Mouse (Mus musculus) myocyte (in vitro differentiated cells): Measurements from ENCODE around the gene Rtn4rl1. TPM values are rescaled to one million over a fixed set of nuclear protein-coding genes. Genes with fewer than 3 reads are reported as not detected.
A peak's percentile ranks its signal among the peaks of the same experiment; 100 is the strongest.

Experiments
- H3K27me3 ChIP-seq: one replicate; pipeline ENCODE4 v1.6.1; 2011; ENCODE audit not compliant: control insufficient read depth, insufficient read depth, insufficient read length
- H3K36me3 ChIP-seq: one replicate; pipeline ENCODE4 v1.6.1; 2011; ENCODE audit not compliant: control insufficient read depth, insufficient read depth
- H3K4me2 ChIP-seq: one replicate; pipeline ENCODE4 v1.6.1; 2011; ENCODE audit warnings: low read depth, control low read depth
- H3K4me3 ChIP-seq: one replicate; pipeline ENCODE4 v1.5.1; 2011; ENCODE audit warnings: mild to moderate bottlenecking, control low read depth, moderate library complexity
- H3K79me2 ChIP-seq: one replicate; pipeline ENCODE4 v1.6.1; 2011; ENCODE audit not compliant: control insufficient read depth, insufficient read depth
- H3ac ChIP-seq: one replicate; pipeline ENCODE4 v1.6.1; 2011; ENCODE audit not compliant: control insufficient read depth, insufficient read length
- CEBPB ChIP-seq: IDR thresholded peaks from 2 replicates; pipeline ENCODE4 v1.6.1; 2011; ENCODE audit warnings: mild to moderate bottlenecking, moderate library complexity; ENCODE audit not compliant: poor library complexity, insufficient read depth, severe bottlenecking
- E2F4 ChIP-seq: IDR thresholded peaks from one replicate; pipeline ENCODE4 v1.6.1; 2011; ENCODE audit warnings: mild to moderate bottlenecking, control low read depth, moderate library complexity; ENCODE audit not compliant: insufficient read depth
- MAX ChIP-seq: IDR thresholded peaks from one replicate; pipeline ENCODE4 v1.6.1; 2011; ENCODE audit warnings: low read depth, mild to moderate bottlenecking, control low read depth
- MYOD1 ChIP-seq, 3 experiments: IDR thresholded peaks; one replicate each; pipeline ENCODE4 v1.6.1; 2011; ENCODE audit warnings: control low read depth in 2 of 3, low read depth in 2 of 3, mild to moderate bottlenecking in 2 of 3, moderate library complexity in 1 of 3; ENCODE audit not compliant: insufficient read length in 2 of 3, control insufficient read depth in 1 of 3
- MYOG ChIP-seq, 3 experiments: IDR thresholded peaks; one replicate each; pipeline ENCODE4 v1.6.1; 2011; ENCODE audit warnings: control low read depth in 2 of 3, low read depth in 2 of 3, mild to moderate bottlenecking in 2 of 3; ENCODE audit not compliant: insufficient read length in 2 of 3, control insufficient read depth in 1 of 3, insufficient read depth in 1 of 3
- POLR2A ChIP-seq: IDR thresholded peaks from one replicate; pipeline ENCODE4 v1.6.1; 2011; ENCODE audit warnings: low read depth, mild to moderate bottlenecking, control low read depth, moderate library complexity; ENCODE audit not compliant: insufficient read length
- POLR2AphosphoS2 ChIP-seq: IDR thresholded peaks from one replicate; pipeline ENCODE4 v1.6.1; 2011; ENCODE audit warnings: low read depth, control low read depth; ENCODE audit not compliant: insufficient read length
- REST ChIP-seq: IDR thresholded peaks from one replicate; pipeline ENCODE4 v1.6.1; 2011; ENCODE audit warnings: mild to moderate bottlenecking, control low read depth, moderate library complexity; ENCODE audit not compliant: insufficient read depth, insufficient read length
- SRF ChIP-seq: IDR thresholded peaks from one replicate; pipeline ENCODE4 v1.6.1; 2011; ENCODE audit warnings: low read depth; ENCODE audit not compliant: control insufficient read depth, insufficient read length
- TCF12 ChIP-seq: IDR thresholded peaks from one replicate; pipeline ENCODE4 v1.6.1; 2011; ENCODE audit warnings: mild to moderate bottlenecking, control low read depth; ENCODE audit not compliant: poor library complexity, insufficient read depth, severe bottlenecking
- TCF3 ChIP-seq: IDR thresholded peaks from one replicate; pipeline ENCODE4 v1.6.1; 2011; ENCODE audit warnings: low read depth, control low read depth; ENCODE audit not compliant: insufficient read length
- USF1 ChIP-seq: IDR thresholded peaks from one replicate; pipeline ENCODE4 v1.6.1; 2011; ENCODE audit warnings: low read depth, mild to moderate bottlenecking, control low read depth, moderate library complexity
- polyA plus RNA-seq: library from polyadenylated mRNA; unstranded; fragments of >200 nt; fragmentation: generic; extraction: Trizol; gene quantifications from one replicate; pipeline ENCODE4 v1.2.1, GENCODE M21; 2012; ENCODE audit warnings: missing spikeins

The Rtn4rl1 gene
- polyA plus RNA-seq, 1 experiment, result 0.16 TPM

- Histone ChIP-seq H3K4me3 (no peak overlapping the region), H3K27me3 (no peaks in the 10 kb centered on the region), H3K79me2 (no peaks in the 10 kb centered on the region), H3ac (no peak overlapping the region), H3K4me2 (no peak overlapping the region), H3K36me3 (no peaks in the 10 kb centered on the region)
- TF ChIP-seq SRF (no peak), CEBPB (no peak), E2F4 (no peak), POLR2AphosphoS2 (no peak), MYOG (IDR thresholded peaks at IDR 0.05; ENCODE audit: control insufficient read depth in 1 of 3, insufficient read depth in 1 of 3, insufficient read length in 2 of 3, low read depth in 2 of 3) (no peak), TCF12 (no peak), MYOD1 (IDR thresholded peaks at IDR 0.05; ENCODE audit: control insufficient read depth in 1 of 3, insufficient read length in 2 of 3, low read depth in 2 of 3) (no peak), TCF3 (no peak), REST (no peak), USF1 (no peak), MAX (no peak), POLR2A (no peak)
Measured at GRCm38 (mm10) chr11:75210093-75210492, 16.5 kb downstream of the Rtn4rl1 start.

DNA sequence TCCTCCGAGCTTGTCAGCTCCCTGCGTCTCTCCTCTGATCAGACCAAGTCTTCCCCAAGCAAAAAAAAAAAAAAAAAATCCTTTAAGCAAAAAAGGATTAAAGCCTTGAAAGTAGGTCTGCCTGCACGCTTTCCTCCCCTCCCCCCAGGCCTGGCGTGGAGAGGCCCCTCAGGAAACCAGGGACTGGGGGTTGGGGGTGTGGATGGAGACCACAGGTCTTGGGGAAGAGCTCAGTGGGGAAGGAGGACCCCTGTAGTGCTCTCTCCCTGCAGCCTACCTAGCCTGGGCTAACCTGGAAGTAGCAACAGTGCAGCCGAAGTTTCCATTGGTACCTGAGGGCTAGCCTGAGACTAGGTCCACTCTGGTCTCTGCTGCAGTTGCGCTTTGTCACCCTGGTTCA lies 17.2 kb downstream of the Rtn4rl1 start:
- Histone ChIP-seq H3K4me3 (no peak overlapping the region), H3K36me3 (no peaks in the 10 kb centered on the region), H3ac (no peak overlapping the region), H3K79me2 (no peaks in the 10 kb centered on the region), H3K4me2 (no peak overlapping the region), H3K27me3 (no peaks in the 10 kb centered on the region)
- TF ChIP-seq E2F4 (no peak), CEBPB (no peak), MYOG (IDR thresholded peaks at IDR 0.05; ENCODE audit: control insufficient read depth in 1 of 3, insufficient read depth in 1 of 3, insufficient read length in 2 of 3, low read depth in 2 of 3) (no peak), TCF3 (no peak), TCF12 (no peak), POLR2AphosphoS2 (no peak), USF1 (no peak), REST (no peak), SRF (no peak), MYOD1 (IDR thresholded peaks at IDR 0.05; ENCODE audit: control insufficient read depth in 1 of 3, insufficient read length in 2 of 3, low read depth in 2 of 3) (no peak), POLR2A (no peak), MAX (no peak)

DNA sequence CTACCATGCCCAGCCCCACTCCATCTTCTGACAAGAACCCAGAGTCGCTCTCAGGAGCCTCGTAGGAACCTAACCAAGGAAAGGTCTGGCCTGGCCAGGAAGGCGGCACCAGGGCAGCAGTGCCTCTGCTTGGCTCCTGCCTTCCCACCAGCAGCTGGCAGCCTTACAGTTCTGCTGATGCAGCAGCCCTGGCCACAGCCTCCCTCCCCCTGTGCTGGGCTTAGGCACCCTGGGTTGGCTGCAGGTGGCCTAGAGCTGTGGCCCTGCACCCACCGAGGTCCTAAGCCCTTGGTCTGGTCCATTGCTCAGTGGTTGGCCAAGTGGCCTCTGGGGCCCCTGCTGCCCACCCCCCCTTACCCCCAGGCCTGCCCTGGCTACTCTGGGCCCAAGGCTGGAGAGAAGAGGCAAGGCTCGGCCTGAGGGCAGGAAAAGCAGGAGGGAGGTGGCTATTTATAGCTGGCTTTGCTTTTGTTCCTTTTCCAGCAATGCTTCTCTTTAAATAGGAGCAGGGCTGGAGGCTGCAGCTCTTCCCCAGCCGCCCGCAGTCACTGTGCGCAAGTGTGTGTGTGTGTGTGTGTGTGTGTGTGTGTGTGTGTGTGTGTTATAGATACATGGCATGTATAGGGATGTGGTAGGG lies 18.6 kb downstream of the Rtn4rl1 start:
- Histone ChIP-seq H3K4me3 (no peak overlapping the region), H3K36me3 (no peaks in the 10 kb centered on the region), H3K4me2 (peak overlapping the region; percentile 24), H3K27me3 (no peaks in the 10 kb centered on the region), H3ac (no peak overlapping the region), H3K79me2 (no peaks in the 10 kb centered on the region)
- peak in 2 of 3 experiments; percentile 55 to 75 for TF ChIP-seq MYOG (IDR thresholded peaks at IDR 0.05; ENCODE audit: control insufficient read depth in 1 of 3, insufficient read depth in 1 of 3, insufficient read length in 2 of 3, low read depth in 2 of 3)
- peak in 2 of 3 experiments; percentile 53 to 81 for TF ChIP-seq MYOD1 (IDR thresholded peaks at IDR 0.05; ENCODE audit: control insufficient read depth in 1 of 3, insufficient read length in 2 of 3, low read depth in 2 of 3)
- no peak for TF ChIP-seq USF1

- Histone ChIP-seq H3ac (no peak overlapping the region), H3K79me2 (no peaks in the 10 kb centered on the region), H3K4me3 (no peak overlapping the region), H3K27me3 (no peaks in the 10 kb centered on the region), H3K4me2 (no peak overlapping the region), H3K36me3 (no peaks in the 10 kb centered on the region)
- TF ChIP-seq SRF (no peak), MYOD1 (IDR thresholded peaks at IDR 0.05; ENCODE audit: control insufficient read depth in 1 of 3, insufficient read length in 2 of 3, low read depth in 2 of 3) (no peak), CEBPB (no peak)
Measured at GRCm38 (mm10) chr11:75212876-75213275, 19.3 kb downstream of the Rtn4rl1 start.

GRCm38 (mm10) chr11:75213372-75214080 lies 19.9 kb downstream of the Rtn4rl1 start:
- Histone ChIP-seq H3K4me3 (no peak overlapping the region), H3K36me3 (no peaks in the 10 kb centered on the region), H3K27me3 (no peaks in the 10 kb centered on the region), H3K79me2 (no peaks in the 10 kb centered on the region), H3K4me2 (no peak overlapping the region), H3ac (no peak overlapping the region)
- no peak for TF ChIP-seq POLR2A
- no peak for TF ChIP-seq REST
- TF ChIP-seq E2F4, result no peak
- TF ChIP-seq POLR2AphosphoS2, result no peak
- no peak for TF ChIP-seq MAX
- no peak for TF ChIP-seq TCF3
- TF ChIP-seq CEBPB, result no peak
- no peak for TF ChIP-seq SRF
- TF ChIP-seq MYOD1 (IDR thresholded peaks at IDR 0.05; ENCODE audit: control insufficient read depth in 1 of 3, insufficient read length in 2 of 3, low read depth in 2 of 3), result no peak
